Mouse (Mus musculus) megakaryocyte, embryonic 14.5 days (primary cell): ENCODE data around the gene Pgap2.

Experiments used
- FLI1 ChIP-seq: IDR thresholded peaks from 2 replicates; pipeline ENCODE4 v1.6.1; 2012; ENCODE audit warnings: low read length, inconsistent platforms, mixed read lengths
- GATA1 ChIP-seq: IDR thresholded peaks from 3 replicates; pipeline ENCODE4 v1.6.1; 2012; ENCODE audit warnings: mixed read lengths, low read length, inconsistent platforms, borderline replicate concordance

GRCm38 (mm10) chr7:102222830-102223556 lies 13.0 kb downstream of the Pgap2 start:
- TF ChIP-seq GATA1 (no peak), FLI1 (no peak)
